Mouse (Mus musculus): ENCODE measurements at regions not wholly inside any gene's neighbourhood (a gene's known extent, or its start where the extent isn't known, plus 50 kb on each side); places are given as distances from the start of the nearest gene placed in this dataset.

- no peak for DNase-seq (ENCODE audit: low read depth, low spot score)
These were observed 174.1 kb upstream of the Hnrnpa3 start for GRCm38 (mm10) chr2:75484951-75485350.

GRCm38 (mm10) chr2:75491150-75491549, 167.9 kb upstream of the Hnrnpa3 start:
- DNase-seq (ENCODE audit: low read depth, low spot score): no peak

GRCm38 (mm10) chr2:75491789-75492500, 167.1 kb upstream of the Hnrnpa3 start:
- peak; percentile 10 for DNase-seq (ENCODE audit: low read depth, low spot score)

GRCm38 (mm10) chr2:75492501-75492898, 166.6 kb upstream of the Hnrnpa3 start:
- no peak for DNase-seq (ENCODE audit: low read depth, low spot score)

- DNase-seq (ENCODE audit: low read depth, low spot score): no peak
These were observed 162.3 kb upstream of the Hnrnpa3 start for GRCm38 (mm10) chr2:75496606-75497240.

- no peak for DNase-seq (ENCODE audit: low read depth, low spot score)
These were observed 148.8 kb upstream of the Hnrnpa3 start for GRCm38 (mm10) chr2:75510223-75510622.

- no peak for DNase-seq (ENCODE audit: low read depth, low spot score)
These were observed 146.5 kb upstream of the Hnrnpa3 start for GRCm38 (mm10) chr2:75512422-75513170.

- DNase-seq (ENCODE audit: low read depth, low spot score): no peak
These were observed 144.9 kb upstream of the Hnrnpa3 start for GRCm38 (mm10) chr2:75514171-75514570.

- DNase-seq (ENCODE audit: low read depth, low spot score): no peak
These were observed 142.8 kb upstream of the Hnrnpa3 start for GRCm38 (mm10) chr2:75516223-75516622.

GRCm38 (mm10) chr2:75517096-75517495, 142.0 kb upstream of the Hnrnpa3 start:
- DNase-seq (ENCODE audit: low read depth, low spot score): no peak

GRCm38 (mm10) chr2:75518607-75519006, 140.5 kb upstream of the Hnrnpa3 start:
- DNase-seq (ENCODE audit: low read depth, low spot score): no peak

GRCm38 (mm10) chr2:75525562-75525961, 133.5 kb upstream of the Hnrnpa3 start:
- no peak for DNase-seq (ENCODE audit: low read depth, low spot score)

GRCm38 (mm10) chr2:75528706-75529105, 130.4 kb upstream of the Hnrnpa3 start:
- no peak for DNase-seq (ENCODE audit: low read depth, low spot score)

GRCm38 (mm10) chr2:75538114-75538513, 120.9 kb upstream of the Hnrnpa3 start:
- no peak for DNase-seq (ENCODE audit: low read depth, low spot score)

- no peak for DNase-seq (ENCODE audit: low read depth, low spot score)
These were observed 119.3 kb upstream of the Hnrnpa3 start for GRCm38 (mm10) chr2:75539726-75540125.

- DNase-seq (ENCODE audit: low read depth, low spot score): no peak
These were observed 116.7 kb upstream of the Hnrnpa3 start for GRCm38 (mm10) chr2:75542331-75542730.

GRCm38 (mm10) chr2:75542781-75543180, 116.3 kb upstream of the Hnrnpa3 start:
- no peak for DNase-seq (ENCODE audit: low read depth, low spot score)

GRCm38 (mm10) chr2:75545971-75546370, 113.1 kb upstream of the Hnrnpa3 start:
- DNase-seq (ENCODE audit: low read depth, low spot score): no peak

GRCm38 (mm10) chr2:75555676-75556075, 103.4 kb upstream of the Hnrnpa3 start:
- DNase-seq (ENCODE audit: low read depth, low spot score): no peak

- no peak for DNase-seq (ENCODE audit: low read depth, low spot score)
These were observed 102.3 kb upstream of the Hnrnpa3 start for GRCm38 (mm10) chr2:75556744-75557143.

- DNase-seq (ENCODE audit: low read depth, low spot score): no peak
These were observed 101.7 kb upstream of the Hnrnpa3 start for GRCm38 (mm10) chr2:75557392-75557791.

GRCm38 (mm10) chr2:75559920-75560319, 99.1 kb upstream of the Hnrnpa3 start:
- DNase-seq (ENCODE audit: low read depth, low spot score): no peak

Data from 3T3-L1 (cell line).